8 mouse cellular contexts compared by ENCODE assay signal in genomic region chr6:125328243-125328642, GRCm38 (mm10). TPM values are rescaled to one million over a fixed set of nuclear protein-coding genes. Genes with fewer than 3 reads are reported as not detected.
DNase-seq lines count a peak whose midpoint lies in the region; ATAC-seq and TF ChIP-seq lines count a peak whose summit lies in the region.

No protein-coding gene starts in this region.

- peak; percentile 68 for DNase-seq in gastrocnemius, adult 2 months
- no peak for DNase-seq in gastrocnemius, postnatal 25 days
- DNase-seq in 416B (ENCODE audit: low read depth) = peak; percentile 69
- DNase-seq in adrenal gland, postnatal 25 days = peak; percentile 52
- DNase-seq in lung, postnatal 25 days (ENCODE audit: low spot score) = peak; percentile 75
- DNase-seq in limb, embryonic 10.5 days (ENCODE audit: low spot score) = no peak
- no peak for DNase-seq in right cerebral cortex, postnatal 4 days

- no peaks in the 10 kb centered on the region for H3K36me3 ChIP-seq in limb, embryonic 10.5 days

- peaks cover 12% of the 10 kb centered on the region for H3K27me3 ChIP-seq in limb, embryonic 10.5 days (ENCODE audit: low read depth, poor library complexity, severe bottlenecking)

- TF ChIP-seq CTCF in gastrocnemius, adult 2 months (IDR thresholded peaks at IDR 0.05) = peak; percentile 80

- H3K4me1 ChIP-seq in limb, embryonic 10.5 days = peaks cover 11% of the 10 kb centered on the region

- no peak overlapping the region for H3K4me3 ChIP-seq in gastrocnemius, adult 2 months
- no peak overlapping the region for H3K4me3 ChIP-seq in limb, embryonic 10.5 days

- no peaks in the 10 kb centered on the region for H3K9me3 ChIP-seq in limb, embryonic 10.5 days (replicated peaks)

- peak overlapping the region; percentile 40; the same call in 1 of the 2 replicates for H3K27ac ChIP-seq in gastrocnemius, adult 2 months
- H3K27ac ChIP-seq in limb, embryonic 10.5 days = no peak overlapping the region

- ATAC-seq in frontal cortex, adult (ENCODE audit: low TSS enrichment) = no peak

- 84% methylated on average over 5 of the region's 5 CpGs for WGBS in limb, embryonic 10.5 days

- intact Hi-C loops in gastrocnemius, adult 2 months (cut with DNase I) = no loop called here

RNA-seq across cellular contexts. Expression of gene Scnn1a, which starts 7.8 kb away (rescaled TPM):
- under 1 TPM; 0.10 to 0.14 TPM for total RNA-seq in gastrocnemius, adult 2 months (2021)
- total RNA-seq in gastrocnemius, postnatal 25 days (2021) = under 1 TPM; 0.10 to 0.19 TPM
- 1.6 and 1.9 TPM in 2 replicates for total RNA-seq in adrenal gland, postnatal 25 days (2021)
- polyA plus RNA-seq in limb, embryonic 10.5 days (2016; fragmentation: Nextera tagmentation; extraction: Ambion mirVana) = 1.0 and 1.6 TPM in 2 replicates

RNA-seq across cellular contexts. Expression of gene Ltbr, which starts 14.6 kb away (rescaled TPM):
- 10 to 100 TPM; 20.3 to 21.2 TPM for total RNA-seq in gastrocnemius, adult 2 months (2021)
- total RNA-seq in gastrocnemius, postnatal 25 days (2021) = 10 to 100 TPM; 21.2 to 21.7 TPM
- 78.7 and 91.8 TPM in 2 replicates for total RNA-seq in adrenal gland, postnatal 25 days (2021)
- 34.3 and 41.5 TPM in 2 replicates for polyA plus RNA-seq in limb, embryonic 10.5 days (2016; fragmentation: Nextera tagmentation; extraction: Ambion mirVana)

RNA-seq across cellular contexts. Expression of gene Tnfrsf1a, which starts 20.9 kb away (rescaled TPM):
- total RNA-seq in gastrocnemius, adult 2 months (2021) = 10 to 100 TPM; 25.8 to 26.2 TPM
- total RNA-seq in gastrocnemius, postnatal 25 days (2021) = 10 to 100 TPM; 26.7 to 33.7 TPM
- 247 and 250 TPM in 2 replicates for total RNA-seq in adrenal gland, postnatal 25 days (2021)
- polyA plus RNA-seq in limb, embryonic 10.5 days (2016; fragmentation: Nextera tagmentation; extraction: Ambion mirVana) = 41.8 and 43.6 TPM in 2 replicates

RNA-seq across cellular contexts. Expression of gene Tuba3a, which starts 42.4 kb away (rescaled TPM):
- not detected for total RNA-seq in gastrocnemius, adult 2 months (2021)
- not detected for total RNA-seq in gastrocnemius, postnatal 25 days (2021)
- total RNA-seq in adrenal gland, postnatal 25 days (2021) = not detected in 2 replicates
- polyA plus RNA-seq in limb, embryonic 10.5 days (2016; fragmentation: Nextera tagmentation; extraction: Ambion mirVana) = 0.10 and 0.21 TPM in 2 replicates

RNA-seq across cellular contexts. Expression of gene Plekhg6, which starts 52.4 kb away (rescaled TPM):
- not detected for total RNA-seq in gastrocnemius, adult 2 months (2021)
- not detected for total RNA-seq in gastrocnemius, postnatal 25 days (2021)
- total RNA-seq in adrenal gland, postnatal 25 days (2021) = 0.30 and 0.38 TPM in 2 replicates
- 0.26 and 0.33 TPM in 2 replicates for polyA plus RNA-seq in limb, embryonic 10.5 days (2016; fragmentation: Nextera tagmentation; extraction: Ambion mirVana)

Comparison
In these comparisons a context has a peak if more than half of its experiments do, and no peak if none do; other contexts are left out.
1. DNase-seq: peak in gastrocnemius, adult 2 months (single experiment), 416B (single experiment), adrenal gland, postnatal 25 days (single experiment) and lung, postnatal 25 days (single experiment); none in gastrocnemius, postnatal 25 days (single experiment), limb, embryonic 10.5 days (single experiment) and right cerebral cortex, postnatal 4 days (single experiment).